Mouse (Mus musculus) heart, postnatal 0 days (tissue): Measurements from ENCODE around the gene Pml. TPM values are rescaled to one million over a fixed set of nuclear protein-coding genes. Genes with fewer than 3 reads are reported as not detected.

Source experiments
- ATAC-seq: fragments of 200-750 bp; cut with Nextera tagmentation; 2 replicates; pipeline ENCODE4 v1.8.0; 2017; ENCODE audit warnings: low read depth, moderate number of reproducible peaks, moderate library complexity; ENCODE audit not compliant: insufficient read depth
- DNase-seq: peaks from one replicate; pipeline ENCODE4 v3.0.0-alpha.2; 2016; ENCODE audit warnings: low spot score
- H3K27ac ChIP-seq: fragments of 300-500 bp; sonication (generic); 2 replicates; pipeline ENCODE4 v1.5.1; 2014; ENCODE audit warnings: low read depth, mild to moderate bottlenecking
- H3K27me3 ChIP-seq: fragments of 300-500 bp; sonication (generic); 2 replicates; pipeline ENCODE4 v1.6.1; 2014; ENCODE audit warnings: low read length, mixed read lengths; ENCODE audit not compliant: control insufficient read depth, insufficient read depth
- H3K36me3 ChIP-seq: fragments of 300-500 bp; sonication (generic); replicated peaks from 2 replicates; pipeline ENCODE4 v1.6.1; 2014; ENCODE audit warnings: low read length, mixed read lengths; ENCODE audit not compliant: control insufficient read depth, insufficient read depth
- H3K4me1 ChIP-seq: fragments of 300-500 bp; sonication (generic); 2 replicates; pipeline ENCODE4 v1.6.1; 2014; ENCODE audit warnings: antibody characterized with exemption; ENCODE audit not compliant: control insufficient read depth, insufficient read depth
- H3K4me2 ChIP-seq: fragments of 300-500 bp; sonication (generic); 2 replicates; pipeline ENCODE4 v1.6.1; 2014; ENCODE audit warnings: low read depth, mild to moderate bottlenecking, low read length, moderate library complexity
- H3K4me3 ChIP-seq: fragments of 300-500 bp; sonication (generic); 2 replicates; pipeline ENCODE4 v1.5.1; 2014; ENCODE audit warnings: low read depth, low read length
- H3K9ac ChIP-seq: fragments of 300-500 bp; sonication (generic); replicated peaks from 2 replicates; pipeline ENCODE4 v1.6.1; 2014; ENCODE audit warnings: low read depth, low read length, mixed read lengths
- H3K9me3 ChIP-seq: fragments of 300-500 bp; sonication (generic); replicated peaks from 2 replicates; pipeline ENCODE4 v1.6.1; 2016; ENCODE audit warnings: low read length; ENCODE audit not compliant: control insufficient read depth
- CTCF ChIP-seq: IDR thresholded peaks from 2 replicates; pipeline ENCODE4 v1.5.1; 2016; ENCODE audit warnings: antibody characterized with exemption, control low read depth, low read depth
- EP300 ChIP-seq: IDR thresholded peaks from 2 replicates; pipeline ENCODE4 v1.6.1; 2016; ENCODE audit warnings: antibody characterized with exemption, low read depth
- WGBS: fragments of 180-500 bp; shearing (Covaris S2); extraction: QIAGEN DNeasy Blood & Tissue Kit; methylation state at CpG from one replicate; pipeline ENCODE4 v1.1.7; 2014; 5-methylcytosine and 5-hydroxymethylcytosine counted together
- polyA plus RNA-seq: library from polyadenylated mRNA; unstranded; fragments of >200 nt; fragmentation: Nextera tagmentation; extraction: Ambion mirVana; gene quantifications from 2 replicates; pipeline ENCODE4 v1.2.1, GENCODE M21; 2015
- total RNA-seq: library from RNA; depleted of rRNA; stranded (reverse); fragments of >200 nt; gene quantifications from 2 replicates; pipeline ENCODE4 v1.2.3, GENCODE M21; 2014; ENCODE audit warnings: low replicate concordance

The Pml gene
- total and polyA plus RNA-seq, 2 experiments from 2014 or later: 5.2 to 15.0 TPM

GRCm38 (mm10) chr9:58200270-58201090 is 49.1 kb downstream of the Pml start:
- Histone ChIP-seq H3K27me3 (peaks cover 86% of the 10 kb centered on the region), H3K4me2 (no peak overlapping the region), H3K27ac (no peak overlapping the region), H3K9me3 (no peaks in the 10 kb centered on the region), H3K4me3 (no peak overlapping the region), H3K9ac (no peak overlapping the region), H3K4me1 (peaks cover 19% of the 10 kb centered on the region), H3K36me3 (no peaks in the 10 kb centered on the region)
- WGBS: 10% methylated on average over 11 of the region's 11 CpGs
- TF ChIP-seq CTCF (no peak), EP300 (no peak)
- DNase-seq (no peak), ATAC-seq (no peak)

GRCm38 (mm10) chr9:58199381-58200269 is 50.0 kb downstream of the Pml start:
- no peak overlapping the region for H3K9ac ChIP-seq
- 2% methylated on average over 41 of the region's 41 CpGs for WGBS
- H3K27ac ChIP-seq: no peak overlapping the region
- H3K27me3 ChIP-seq: peaks cover 95% of the 10 kb centered on the region
- ATAC-seq (no peak), DNase-seq (no peak)
- H3K4me3 ChIP-seq: peak overlapping the region; percentile 2
- H3K36me3 ChIP-seq: no peaks in the 10 kb centered on the region
- peak overlapping the region; percentile 30 for H3K4me2 ChIP-seq
- peaks cover 19% of the 10 kb centered on the region for H3K4me1 ChIP-seq
- TF ChIP-seq CTCF: no peak
- TF ChIP-seq EP300: no peak
- no peaks in the 10 kb centered on the region for H3K9me3 ChIP-seq

GRCm38 (mm10) chr9:58198801-58199371 is 50.7 kb downstream of the Pml start:
- H3K4me1 ChIP-seq: peaks cover 19% of the 10 kb centered on the region
- H3K36me3 ChIP-seq: no peaks in the 10 kb centered on the region
- H3K9me3 ChIP-seq: no peaks in the 10 kb centered on the region
- no peak for TF ChIP-seq EP300
- TF ChIP-seq CTCF: no peak
- H3K4me2 ChIP-seq: peak overlapping the region; percentile 30
- 2% methylated on average over 38 of the region's 38 CpGs for WGBS
- no peak for DNase-seq
- ATAC-seq: no peak
- H3K27ac ChIP-seq: no peak overlapping the region
- no peak overlapping the region for H3K9ac ChIP-seq
- H3K27me3 ChIP-seq: peaks cover 100% of the 10 kb centered on the region
- H3K4me3 ChIP-seq: peak overlapping the region; percentile 2

- Histone ChIP-seq H3K27me3 (peaks cover 95% of the 10 kb centered on the region), H3K27ac (no peak overlapping the region), H3K4me3 (peak overlapping the region; percentile 33), H3K9ac (no peak overlapping the region), H3K4me1 (peaks cover 19% of the 10 kb centered on the region), H3K4me2 (peak overlapping the region; percentile 50), H3K9me3 (no peaks in the 10 kb centered on the region), H3K36me3 (no peaks in the 10 kb centered on the region)
- TF ChIP-seq CTCF: peak; percentile 67
- TF ChIP-seq EP300: no peak
- DNase-seq (no peak), ATAC-seq (peak; percentile 49)
- 2% methylated on average over 58 of the region's 58 CpGs for WGBS
These were observed 51.5 kb downstream of the Pml start for GRCm38 (mm10) chr9:58197781-58198701.
